Mouse (Mus musculus) heart, embryonic 16.5 days (tissue): ENCODE data around the gene Ephb2. TPM values are rescaled to one million over a fixed set of nuclear protein-coding genes. Genes with fewer than 3 reads are reported as not detected.

Source experiments
- ATAC-seq: fragments of 200-750 bp; cut with Nextera tagmentation; replicated peaks from 2 replicates; pipeline ENCODE4 v1.8.0; 2017; ENCODE audit warnings: moderate number of reproducible peaks; ENCODE audit not compliant: insufficient read depth, low FRiP score; ENCODE audit errors: extremely low read depth
- H3K27ac ChIP-seq: fragments of 300-500 bp; sonication (generic); 2 replicates; pipeline ENCODE4 v1.5.1; 2014; ENCODE audit warnings: mild to moderate bottlenecking, low read length, control low read depth, moderate library complexity
- H3K27me3 ChIP-seq: fragments of 300-500 bp; sonication (generic); 2 replicates; pipeline ENCODE4 v1.6.1; 2014; ENCODE audit warnings: low read length, mixed read lengths; ENCODE audit not compliant: control insufficient read depth, insufficient read depth
- H3K36me3 ChIP-seq: fragments of 300-500 bp; sonication (generic); 2 replicates; pipeline ENCODE4 v1.6.1; 2014; ENCODE audit not compliant: control insufficient read depth, insufficient read depth
- H3K4me1 ChIP-seq: fragments of 300-500 bp; sonication (generic); 2 replicates; pipeline ENCODE4 v1.6.1; 2014; ENCODE audit warnings: low read length, mixed read lengths; ENCODE audit not compliant: control insufficient read depth, insufficient read depth
- H3K4me2 ChIP-seq: fragments of 300-500 bp; sonication (generic); 2 replicates; pipeline ENCODE4 v1.6.1; 2014; ENCODE audit warnings: low read depth, mild to moderate bottlenecking, control low read depth, low read length
- H3K4me3 ChIP-seq: fragments of 300-500 bp; sonication (generic); 2 replicates; pipeline ENCODE4 v1.5.1; 2014; ENCODE audit warnings: mild to moderate bottlenecking, control low read depth, low read length
- H3K9ac ChIP-seq: fragments of 300-500 bp; sonication (generic); 2 replicates; pipeline ENCODE4 v1.6.1; 2014; ENCODE audit warnings: low read length, control low read depth
- H3K9me3 ChIP-seq: fragments of 300-500 bp; sonication (generic); replicated peaks from 2 replicates; pipeline ENCODE4 v1.6.1; 2016; ENCODE audit warnings: low read length; ENCODE audit not compliant: control insufficient read depth
- WGBS: fragments of 180-500 bp; shearing (Covaris S2); extraction: QIAGEN DNeasy Blood & Tissue Kit; methylation state at CpG from one replicate; pipeline ENCODE4 v1.1.7; 2014; 5-methylcytosine and 5-hydroxymethylcytosine counted together
- polyA plus RNA-seq: library from polyadenylated mRNA; unstranded; fragments of >200 nt; fragmentation: Nextera tagmentation; extraction: Ambion mirVana; gene quantifications from 2 replicates; pipeline ENCODE4 v1.2.1, GENCODE M21; 2015

The Ephb2 gene
- polyA plus RNA-seq, 1 experiment from 2014 or later: 0.70 TPM

- peaks cover 11% of the 10 kb centered on the region for H3K4me1 ChIP-seq
- no peak overlapping the region for H3K9ac ChIP-seq
- H3K4me3 ChIP-seq: no peak overlapping the region
- 79% methylated on average over 13 of the region's 13 CpGs for WGBS
- H3K4me2 ChIP-seq: no peak overlapping the region
- H3K27me3 ChIP-seq: peaks cover 22% of the 10 kb centered on the region
- no peak for ATAC-seq
- peaks cover 2% of the 10 kb centered on the region; the same call in 1 of the 2 replicates for H3K9me3 ChIP-seq
- H3K27ac ChIP-seq: no peak overlapping the region
- no peaks in the 10 kb centered on the region for H3K36me3 ChIP-seq
Observed at GRCm38 (mm10) chr4:136651882-136652527, 183.8 kb downstream of the Ephb2 start.

GRCm38 (mm10) chr4:136651357-136651811, 184.4 kb downstream of the Ephb2 start:
- no peak overlapping the region for H3K27ac ChIP-seq
- no peak; the same call in 1 of the 2 replicates for ATAC-seq
- H3K4me3 ChIP-seq: no peak overlapping the region
- H3K9ac ChIP-seq: no peak overlapping the region
- peaks cover 22% of the 10 kb centered on the region for H3K27me3 ChIP-seq
- WGBS: 70% methylated on average over 3 of the region's 3 CpGs
- H3K36me3 ChIP-seq: no peaks in the 10 kb centered on the region
- no peak overlapping the region for H3K4me2 ChIP-seq
- peaks cover 4% of the 10 kb centered on the region; the same call in 1 of the 2 replicates for H3K9me3 ChIP-seq
- H3K4me1 ChIP-seq: peaks cover 11% of the 10 kb centered on the region

- peaks cover 15% of the 10 kb centered on the region for H3K27me3 ChIP-seq
- no peak overlapping the region for H3K27ac ChIP-seq
- no peak overlapping the region for H3K4me3 ChIP-seq
- peaks cover 11% of the 10 kb centered on the region for H3K4me1 ChIP-seq
- H3K36me3 ChIP-seq: no peaks in the 10 kb centered on the region
- WGBS: 87% methylated on average over 8 of the region's 8 CpGs
- peaks cover 4% of the 10 kb centered on the region; the same call in 1 of the 2 replicates for H3K9me3 ChIP-seq
- H3K9ac ChIP-seq: no peak overlapping the region
- H3K4me2 ChIP-seq: no peak overlapping the region
- ATAC-seq: no peak
Observed at GRCm38 (mm10) chr4:136650261-136650660, 185.5 kb downstream of the Ephb2 start.

- ATAC-seq: peak; percentile 62
- Histone ChIP-seq H3K4me3 (no peak overlapping the region), H3K27me3 (peaks cover 15% of the 10 kb centered on the region), H3K9me3 (peaks cover 4% of the 10 kb centered on the region; the same call in 1 of the 2 replicates), H3K36me3 (no peaks in the 10 kb centered on the region), H3K4me2 (peak overlapping the region; percentile 7), H3K4me1 (peaks cover 11% of the 10 kb centered on the region), H3K27ac (no peak overlapping the region), H3K9ac (no peak overlapping the region)
- 26% methylated on average over 13 of the region's 13 CpGs for WGBS
Observed at GRCm38 (mm10) chr4:136649480-136650196, 186.2 kb downstream of the Ephb2 start.

- Histone ChIP-seq H3K27ac (no peak overlapping the region), H3K36me3 (no peaks in the 10 kb centered on the region), H3K4me3 (no peak overlapping the region), H3K27me3 (peaks cover 15% of the 10 kb centered on the region), H3K9me3 (peaks cover 4% of the 10 kb centered on the region; the same call in 1 of the 2 replicates), H3K4me2 (peak overlapping the region; percentile 7), H3K9ac (no peak overlapping the region), H3K4me1 (peaks cover 11% of the 10 kb centered on the region)
- ATAC-seq: no peak
- WGBS: 7% methylated on average over 11 of the region's 11 CpGs
Observed at GRCm38 (mm10) chr4:136648922-136649479, 186.8 kb downstream of the Ephb2 start.

GRCm38 (mm10) chr4:136638890-136639289, 196.9 kb downstream of the Ephb2 start:
- Histone ChIP-seq H3K27me3 (peaks cover 34% of the 10 kb centered on the region), H3K27ac (no peak overlapping the region), H3K4me1 (peaks cover 8% of the 10 kb centered on the region), H3K36me3 (no peaks in the 10 kb centered on the region), H3K9ac (no peak overlapping the region), H3K4me2 (peak overlapping the region; percentile 36; the same call in 1 of the 2 replicates), H3K4me3 (peak overlapping the region; percentile 18; the same call in 1 of the 2 replicates), H3K9me3 (no peaks in the 10 kb centered on the region)
- 16% methylated on average over 10 of the region's 10 CpGs for WGBS
- no peak for ATAC-seq

GRCm38 (mm10) chr4:136638230-136638750, 197.5 kb downstream of the Ephb2 start:
- Histone ChIP-seq H3K4me3 (no peak overlapping the region), H3K36me3 (no peaks in the 10 kb centered on the region), H3K4me1 (peaks cover 8% of the 10 kb centered on the region), H3K27ac (no peak overlapping the region), H3K9ac (no peak overlapping the region), H3K4me2 (no peak overlapping the region; the same call in 1 of the 2 replicates), H3K9me3 (no peaks in the 10 kb centered on the region), H3K27me3 (peaks cover 34% of the 10 kb centered on the region)
- no peak for ATAC-seq
- WGBS: 42% methylated on average over 7 of the region's 7 CpGs

GRCm38 (mm10) chr4:136637563-136638229, 198.1 kb downstream of the Ephb2 start:
- Histone ChIP-seq H3K4me2 (peak overlapping the region; percentile 92), H3K36me3 (no peaks in the 10 kb centered on the region), H3K27me3 (peaks cover 34% of the 10 kb centered on the region), H3K9me3 (no peaks in the 10 kb centered on the region), H3K4me3 (peak overlapping the region; percentile 60), H3K4me1 (peaks cover 8% of the 10 kb centered on the region), H3K27ac (no peak overlapping the region), H3K9ac (peak overlapping the region; percentile 60)
- 3% methylated on average over 76 of the region's 76 CpGs for WGBS
- ATAC-seq: peak; percentile 21; the same call in 1 of the 2 replicates
